Mouse (Mus musculus) right cerebral cortex, postnatal 10 days (tissue): ENCODE results near the gene Igfals.

ENCODE experiments used
- DNase-seq, 2 experiments: peaks; one replicate each; pipeline ENCODE4 v3.0.0; 2021; ENCODE audit warnings: low spot score in 2 of 2

The Igfals gene

GRCm38 (mm10) chr17:24894061-24894994 is 28.5 kb downstream of the Igfals start:
- no peak for DNase-seq

- peak; percentile 91 to 92 for DNase-seq
These were observed 29.3 kb downstream of the Igfals start, which contains the start of the genes Eme2 and Mrps34 for GRCm38 (mm10) chr17:24894995-24895547. Eme2 (minus strand) TSS chr17:24895087. Mrps34 (plus strand) TSS chr17:24895116.

GRCm38 (mm10) chr17:24895571-24896240 is 29.9 kb downstream of the Igfals start:
- DNase-seq, result peak in 1 of 2 experiments; percentile 42

- peak; percentile 85 to 87 for DNase-seq
These were observed 30.6 kb downstream of the Igfals start, which contains the start of gene Nme3 for GRCm38 (mm10) chr17:24896241-24896992. Nme3 (plus strand) TSS chr17:24896500.

- DNase-seq, result no peak
These were observed 31.1 kb downstream of the Igfals start for GRCm38 (mm10) chr17:24896993-24897269.

- DNase-seq, result no peak
These were observed 31.8 kb downstream of the Igfals start for GRCm38 (mm10) chr17:24897600-24897999.

- no peak for DNase-seq
These were observed 32.5 kb downstream of the Igfals start for GRCm38 (mm10) chr17:24898041-24898854.

GRCm38 (mm10) chr17:24899153-24899552 is 33.4 kb downstream of the Igfals start:
- DNase-seq, result no peak

GRCm38 (mm10) chr17:24900014-24900413 is 34.2 kb downstream of the Igfals start:
- DNase-seq, result peak in 1 of 2 experiments; percentile 30

- DNase-seq, result peak in 1 of 2 experiments; percentile 21
These were observed 36.3 kb downstream of the Igfals start for GRCm38 (mm10) chr17:24902124-24902523.

GRCm38 (mm10) chr17:24902671-24903474 is 37.1 kb downstream of the Igfals start:
- DNase-seq, result peak in 1 of 2 experiments; percentile 42

- no peak for DNase-seq
These were observed 38.0 kb downstream of the Igfals start for GRCm38 (mm10) chr17:24903767-24904166.

- DNase-seq, result no peak
These were observed 41.8 kb downstream of the Igfals start for GRCm38 (mm10) chr17:24907591-24907990.

GRCm38 (mm10) chr17:24913984-24914383 is 48.2 kb downstream of the Igfals start:
- no peak for DNase-seq

- DNase-seq, result no peak
These were observed 57.4 kb downstream of the Igfals start for GRCm38 (mm10) chr17:24923246-24923645.

GRCm38 (mm10) chr17:24929506-24929905 is 63.7 kb downstream of the Igfals start:
- no peak for DNase-seq
